8 mouse cellular contexts compared by ENCODE assay signal in genomic region chr9:40414498-40414903, GRCm38 (mm10).
A peak's percentile ranks its signal among the peaks of the same experiment; 100 is the strongest.
DNase-seq lines count a peak whose midpoint lies in the region; ATAC-seq lines count a peak whose summit lies in the region.

No protein-coding gene starts in this region.

- 0 out of 2 replicates have a peak, but pooled peaks cover 3% of the 10 kb centered on the region for H3K4me1 ChIP-seq in hindbrain, embryonic 15.5 days (replicated peaks)

- peak overlapping the region; percentile 66 for H3K27ac ChIP-seq in hindbrain, embryonic 15.5 days (replicated peaks)

- WGBS in hindbrain, embryonic 15.5 days = 1% methylated on average over 15 of the region's 15 CpGs

- peak overlapping the region; percentile 63 for H3K9ac ChIP-seq in hindbrain, embryonic 15.5 days

- H3K4me3 ChIP-seq in hindbrain, embryonic 15.5 days = peak overlapping the region; percentile 57

- H3K36me3 ChIP-seq in hindbrain, embryonic 15.5 days = no peaks in the 10 kb centered on the region

- ATAC-seq in hindbrain, embryonic 15.5 days (ENCODE audit: low FRiP score, low read depth) = peak; percentile 70
- ATAC-seq in megakaryocyte, adult 5-6 weeks (ENCODE audit: poor library complexity, severe bottlenecking) = peak; percentile 71

- peak overlapping the region; percentile 86 for H3K4me2 ChIP-seq in hindbrain, embryonic 15.5 days

- DNase-seq in ZHBTc4 (ENCODE audit: low read depth, low spot score) = peak; percentile 93
- peak; percentile 76 to 77 for DNase-seq in cerebellum, postnatal 36 days
- peak; percentile 78 for DNase-seq in gastrocnemius, adult 18-20 months (ENCODE audit: low spot score)
- DNase-seq in left cerebral cortex, adult 8-10 months (ENCODE audit: low spot score in 2 of 2) = peak; percentile 61 to 66
- DNase-seq in right cerebral cortex, adult 18-20 months = peak; percentile 82
- DNase-seq in urinary bladder, postnatal 25 days (ENCODE audit: low spot score) = peak; percentile 68

- no peaks in the 10 kb centered on the region for H3K27me3 ChIP-seq in hindbrain, embryonic 15.5 days

- no peaks in the 10 kb centered on the region for H3K9me3 ChIP-seq in hindbrain, embryonic 15.5 days

Comparison
In these comparisons a context has a peak if more than half of its experiments do, and no peak if none do; other contexts are left out.
1. Peak in every context shown above with its lines: DNase-seq, ATAC-seq, H3K4me3 ChIP-seq and H3K27ac ChIP-seq.